Mouse (Mus musculus): ENCODE measurements around the gene Pknox2.

- TF ChIP-seq CTCF (conservative IDR thresholded peaks at IDR 0.05; ENCODE audit: low read length) (peak; percentile 97), NANOG (IDR thresholded peaks at IDR 0.05; ENCODE audit: borderline replicate concordance, low read length) (no peak), POU5F1 (IDR thresholded peaks at IDR 0.05; ENCODE audit: borderline replicate concordance, low read length) (no peak)
Observed at GRCm38 (mm10) chr9:36916362-36916761, 230.8 kb downstream of the Pknox2 start.

Measured in E14TG2a.4 (cell line).